Mouse (Mus musculus): ENCODE results near the gene Dhx58.

- TF ChIP-seq POLR2A (IDR thresholded peaks at IDR 0.05; ENCODE audit: borderline replicate concordance, control insufficient read depth, low read depth, low read length) (no peak), CTCF (IDR thresholded peaks at IDR 0.05; ENCODE audit: control insufficient read depth, insufficient read depth, low read length) (no peak)
These were observed 37.3 kb upstream of the Dhx58 start for GRCm38 (mm10) chr11:100741348-100741747.

All from bone marrow, adult 2 months (tissue).